Mouse (Mus musculus) cerebellum, adult 2 months (tissue): ENCODE data around the gene Fermt3.

ENCODE experiments used
- CTCF ChIP-seq: fragments of 200-500 bp; IDR thresholded peaks from 2 replicates; pipeline ENCODE4 v1.5.1; 2011; ENCODE audit warnings: low read depth, mild to moderate bottlenecking, control low read depth, low read length, moderate library complexity, borderline replicate concordance; ENCODE audit not compliant: insufficient read depth
- POLR2A ChIP-seq: fragments of 200-500 bp; IDR thresholded peaks from 2 replicates; pipeline ENCODE4 v1.6.1; 2011; ENCODE audit warnings: low read length, control low read depth, borderline replicate concordance; ENCODE audit not compliant: insufficient read depth

DNA sequence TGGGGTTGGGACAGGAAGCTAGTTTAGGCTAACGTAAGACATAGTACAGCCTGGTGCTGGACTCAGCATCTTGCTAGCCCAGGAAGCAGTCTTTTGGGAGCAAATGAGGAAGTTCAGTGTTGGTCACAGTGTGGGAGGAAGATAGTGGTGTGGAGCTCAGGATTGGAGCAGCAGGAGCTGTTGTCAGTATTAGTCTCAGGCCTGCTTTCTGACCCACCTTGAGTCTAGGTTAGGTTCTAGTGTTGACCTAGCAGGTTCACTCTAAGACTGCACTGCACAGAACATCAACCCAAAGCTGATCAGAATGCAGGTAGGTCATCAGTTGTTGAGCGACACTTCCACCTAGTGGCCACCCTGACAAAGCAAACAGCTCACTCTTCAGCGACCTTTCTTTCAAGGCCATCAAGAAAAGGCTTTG, 964 bp upstream of the Fermt3 start:
- TF ChIP-seq POLR2A (no peak), CTCF (peak; percentile 90)
